Mouse (Mus musculus): ENCODE results near the gene Gm20390. TPM values are rescaled to one million over a fixed set of nuclear protein-coding genes. Genes with fewer than 3 reads are reported as not detected.

Gene Gm20390
- polyA plus RNA-seq, 1 experiment from 2014 or later: 187 TPM

DNA sequence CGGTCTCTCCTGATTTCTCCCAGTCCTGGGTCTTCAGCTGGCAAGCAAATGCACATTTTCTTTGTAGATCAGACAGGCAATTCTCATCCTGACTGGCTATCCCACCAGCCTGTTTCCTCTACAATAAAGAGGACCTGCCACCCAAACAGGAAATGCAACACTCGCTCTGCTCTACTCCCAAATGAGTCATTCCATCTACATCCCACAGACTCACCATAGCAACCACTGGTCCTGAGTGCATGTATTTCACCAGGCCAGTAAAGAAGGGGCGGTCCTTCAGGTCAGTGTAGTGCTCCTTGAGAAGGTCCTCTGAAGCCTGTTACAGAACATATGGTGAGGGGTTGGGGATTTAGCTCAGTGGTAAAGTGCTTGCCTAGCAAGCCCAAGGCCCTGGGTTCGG, 5.1 kb downstream of the Gm20390 start:
- H3K4me2 ChIP-seq: no peak overlapping the region
- H3K4me3 ChIP-seq (replicated peaks): no peak overlapping the region
- peaks cover 80% of the 10 kb centered on the region for H3K36me3 ChIP-seq (replicated peaks)
- 67% methylated on average over 4 of the region's 4 CpGs for WGBS (ENCODE audit: insufficient replicate concordance)
- no peaks in the 10 kb centered on the region for H3K9me3 ChIP-seq (replicated peaks)
- no peaks in the 10 kb centered on the region for H3K27me3 ChIP-seq
- H3K27ac ChIP-seq (replicated peaks): no peak overlapping the region
- no peak for ATAC-seq (ENCODE audit: insufficient read depth)
- H3K9ac ChIP-seq: no peak overlapping the region
- H3K4me1 ChIP-seq (replicated peaks): peaks cover 22% of the 10 kb centered on the region

GRCm38 (mm10) chr11:93961482-93961881, 6.6 kb downstream of the Gm20390 start:
- no peak for ATAC-seq (ENCODE audit: insufficient read depth)
- no peak overlapping the region for H3K4me2 ChIP-seq
- H3K9ac ChIP-seq: no peak overlapping the region
- H3K9me3 ChIP-seq (replicated peaks): no peaks in the 10 kb centered on the region
- WGBS (ENCODE audit: insufficient replicate concordance): 80% methylated on average over 6 of the region's 6 CpGs
- no peak overlapping the region for H3K4me3 ChIP-seq (replicated peaks)
- peaks cover 85% of the 10 kb centered on the region for H3K36me3 ChIP-seq (replicated peaks)
- H3K4me1 ChIP-seq (replicated peaks): peaks cover 12% of the 10 kb centered on the region; the same call in 1 of the 2 replicates
- no peaks in the 10 kb centered on the region for H3K27me3 ChIP-seq
- H3K27ac ChIP-seq (replicated peaks): no peak overlapping the region

GRCm38 (mm10) chr11:93957746-93958145, 10.3 kb downstream of the Gm20390 start:
- Histone ChIP-seq H3K4me1 (replicated peaks) (peaks cover 32% of the 10 kb centered on the region), H3K27ac (replicated peaks) (no peak overlapping the region), H3K9ac (no peak overlapping the region), H3K27me3 (0 out of 2 replicates have a peak, but pooled peaks cover 5% of the 10 kb centered on the region), H3K9me3 (replicated peaks) (no peaks in the 10 kb centered on the region), H3K4me2 (no peak overlapping the region), H3K36me3 (replicated peaks) (peaks cover 59% of the 10 kb centered on the region), H3K4me3 (replicated peaks) (no peak overlapping the region)
- WGBS (ENCODE audit: insufficient replicate concordance): 57% methylated on average over 4 of the region's 4 CpGs
- ATAC-seq (ENCODE audit: insufficient read depth): no peak

GRCm38 (mm10) chr11:93957031-93957555, 11.0 kb downstream of the Gm20390 start:
- H3K4me3 ChIP-seq (replicated peaks): no peak overlapping the region
- peaks cover 58% of the 10 kb centered on the region for H3K36me3 ChIP-seq (replicated peaks)
- ATAC-seq (ENCODE audit: insufficient read depth): no peak
- no peaks in the 10 kb centered on the region for H3K9me3 ChIP-seq (replicated peaks)
- no peak overlapping the region for H3K4me2 ChIP-seq
- no peak overlapping the region for H3K27ac ChIP-seq (replicated peaks)
- H3K9ac ChIP-seq: no peak overlapping the region
- WGBS (ENCODE audit: insufficient replicate concordance): 68% methylated on average over 2 of the region's 2 CpGs
- H3K4me1 ChIP-seq (replicated peaks): peaks cover 35% of the 10 kb centered on the region
- H3K27me3 ChIP-seq: 0 out of 2 replicates have a peak, but pooled peaks cover 5% of the 10 kb centered on the region

- peaks cover 35% of the 10 kb centered on the region for H3K4me1 ChIP-seq (replicated peaks)
- H3K9me3 ChIP-seq (replicated peaks): no peaks in the 10 kb centered on the region
- peak within 1 kb of the TSS; percentile 68 for H3K4me3 ChIP-seq (replicated peaks)
- peaks cover 56% of the 10 kb centered on the region for H3K36me3 ChIP-seq (replicated peaks)
- peak within 1 kb of the TSS; percentile 77 for H3K27ac ChIP-seq (replicated peaks)
- H3K4me2 ChIP-seq: peak within 1 kb of the TSS; percentile 88
- WGBS (ENCODE audit: insufficient replicate concordance): 2% methylated on average over 6 of the region's 6 CpGs
- H3K27me3 ChIP-seq: 0 out of 2 replicates have a peak, but pooled peaks cover 5% of the 10 kb centered on the region
- 0 out of 2 replicates have a peak, but pooled peaks have one; percentile 9 for ATAC-seq (ENCODE audit: insufficient read depth)
- peak within 1 kb of the TSS; percentile 49 for H3K9ac ChIP-seq
These were observed 11.9 kb downstream of the Gm20390 start, which contains the start of gene Nme2 for GRCm38 (mm10) chr11:93956159-93956558. Nme2 (minus strand) TSS chr11:93956259.

GRCm38 (mm10) chr11:93955256-93956150, 12.6 kb downstream of the Gm20390 start:
- peak; percentile 89 for ATAC-seq (ENCODE audit: insufficient read depth)
- Histone ChIP-seq H3K4me3 (replicated peaks) (peak overlapping the region; percentile 68), H3K4me2 (peak overlapping the region; percentile 88), H3K27me3 (0 out of 2 replicates have a peak, but pooled peaks cover 5% of the 10 kb centered on the region), H3K9ac (peak overlapping the region; percentile 49), H3K27ac (replicated peaks) (peak overlapping the region; percentile 77), H3K4me1 (replicated peaks) (peaks cover 40% of the 10 kb centered on the region), H3K9me3 (replicated peaks) (no peaks in the 10 kb centered on the region), H3K36me3 (replicated peaks) (peaks cover 55% of the 10 kb centered on the region)
- under 1% methylated on average over 67 of the region's 67 CpGs for WGBS (ENCODE audit: insufficient replicate concordance)

GRCm38 (mm10) chr11:93954738-93955255, 13.3 kb downstream of the Gm20390 start:
- Histone ChIP-seq H3K27me3 (0 out of 2 replicates have a peak, but pooled peaks cover 5% of the 10 kb centered on the region), H3K9ac (peak overlapping the region; percentile 49), H3K4me2 (peak overlapping the region; percentile 88), H3K27ac (replicated peaks) (peak overlapping the region; percentile 77; the same call in 1 of the 2 replicates), H3K36me3 (replicated peaks) (peaks cover 55% of the 10 kb centered on the region), H3K4me1 (replicated peaks) (peaks cover 40% of the 10 kb centered on the region), H3K9me3 (replicated peaks) (no peaks in the 10 kb centered on the region), H3K4me3 (replicated peaks) (peak overlapping the region; percentile 68)
- no peak for ATAC-seq (ENCODE audit: insufficient read depth)
- 24% methylated on average over 13 of the region's 13 CpGs for WGBS (ENCODE audit: insufficient replicate concordance)

DNA sequence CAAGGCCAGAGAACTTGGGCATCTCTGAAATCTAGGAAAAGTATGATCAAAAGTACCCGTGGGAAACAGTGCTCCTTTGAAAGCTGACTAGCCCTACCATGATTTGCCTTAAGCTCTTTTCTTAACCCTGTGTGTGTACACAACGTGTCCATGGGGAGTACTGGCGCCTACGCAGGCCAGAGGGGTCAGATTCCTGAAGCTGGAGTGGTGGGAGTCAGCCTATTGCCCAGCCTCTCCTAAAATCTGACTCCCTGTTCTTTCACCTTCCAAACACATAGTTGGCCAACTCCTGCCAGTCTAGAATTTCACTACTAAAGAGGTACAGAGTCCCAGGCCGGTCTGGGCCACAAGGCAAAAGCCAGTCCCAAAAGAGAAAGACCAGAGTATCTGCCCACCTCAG, 15.7 kb downstream of the Gm20390 start:
- peaks cover 40% of the 10 kb centered on the region for H3K4me1 ChIP-seq (replicated peaks)
- WGBS (ENCODE audit: insufficient replicate concordance): 72% methylated on average over 5 of the region's 5 CpGs
- ATAC-seq (ENCODE audit: insufficient read depth): peak; percentile 33

GRCm38 (mm10) chr11:93950045-93950444, 18.0 kb downstream of the Gm20390 start:
- Histone ChIP-seq H3K27ac (replicated peaks) (no peak overlapping the region), H3K36me3 (replicated peaks) (peaks cover 43% of the 10 kb centered on the region), H3K9ac (no peak overlapping the region), H3K9me3 (replicated peaks) (no peaks in the 10 kb centered on the region), H3K27me3 (0 out of 2 replicates have a peak, but pooled peaks cover 3% of the 10 kb centered on the region), H3K4me1 (replicated peaks) (peaks cover 24% of the 10 kb centered on the region), H3K4me2 (no peak overlapping the region), H3K4me3 (replicated peaks) (no peak overlapping the region)
- peak; percentile 19; the same call in 1 of the 2 replicates for ATAC-seq (ENCODE audit: insufficient read depth)
- WGBS (ENCODE audit: insufficient replicate concordance): 66% methylated on average over 1 of the region's 1 CpGs

More for the DNA sequence above, 15.7 kb downstream of the Gm20390 start:
- H3K4me3 ChIP-seq (replicated peaks): no peak overlapping the region
- no peaks in the 10 kb centered on the region for H3K9me3 ChIP-seq (replicated peaks)
- peak overlapping the region; percentile 13; the same call in 1 of the 2 replicates for H3K4me2 ChIP-seq
- H3K9ac ChIP-seq: no peak overlapping the region
- peak overlapping the region; percentile 55 for H3K27ac ChIP-seq (replicated peaks)
- 0 out of 2 replicates have a peak, but pooled peaks cover 5% of the 10 kb centered on the region for H3K27me3 ChIP-seq
- peaks cover 43% of the 10 kb centered on the region for H3K36me3 ChIP-seq (replicated peaks)

- H3K4me1 ChIP-seq (replicated peaks): peaks cover 17% of the 10 kb centered on the region
- no peak overlapping the region for H3K4me3 ChIP-seq (replicated peaks)
- no peaks in the 10 kb centered on the region for H3K27me3 ChIP-seq
- H3K9me3 ChIP-seq (replicated peaks): no peaks in the 10 kb centered on the region
- 79% methylated on average over 9 of the region's 9 CpGs for WGBS (ENCODE audit: insufficient replicate concordance)
- H3K4me2 ChIP-seq: no peak overlapping the region
- H3K27ac ChIP-seq (replicated peaks): no peak overlapping the region
- H3K36me3 ChIP-seq (replicated peaks): peaks cover 41% of the 10 kb centered on the region
- no peak for ATAC-seq (ENCODE audit: insufficient read depth)
- H3K9ac ChIP-seq: no peak overlapping the region
These were observed 19.1 kb downstream of the Gm20390 start for GRCm38 (mm10) chr11:93948887-93949567.

Measured in liver, embryonic 15.5 days (tissue).